Mouse (Mus musculus): ENCODE measurements around the gene Wbp4. TPM values are rescaled to one million over a fixed set of nuclear protein-coding genes. Genes with fewer than 3 reads are reported as not detected.
A peak's percentile ranks its signal among the peaks of the same experiment; 100 is the strongest.
"Not testable (repeated sequence)": the region's sequence is repeated elsewhere in the genome, so short reads cannot be mapped to it uniquely, and the experiment has no call there.

The Wbp4 gene
- polyA plus RNA-seq, 1 experiment from 2014 or later, result 43.9 TPM

DNA sequence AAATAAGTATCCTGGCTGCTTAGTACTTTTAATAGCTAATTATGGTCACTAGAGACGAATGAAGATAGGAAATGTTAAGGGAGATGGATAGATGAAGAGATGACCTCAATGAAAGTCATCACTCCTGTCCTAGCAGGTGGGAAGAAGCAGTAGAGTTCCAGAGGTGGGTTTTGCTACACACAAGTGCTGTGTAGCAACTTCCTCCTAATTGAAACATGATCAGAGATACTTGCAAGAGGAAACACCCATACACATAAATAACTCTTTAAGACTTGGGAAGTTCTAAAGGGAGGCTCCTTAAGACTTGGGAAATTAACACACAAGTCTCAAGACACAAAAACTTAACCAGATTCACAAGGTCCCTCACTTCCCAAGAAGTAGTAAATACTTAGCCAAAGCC is 47.3 kb downstream of the Wbp4 start:
- no peak overlapping the region for H3K4me3 ChIP-seq
- no peaks in the 10 kb centered on the region for H3K9me3 ChIP-seq
- no peak overlapping the region for H3K27ac ChIP-seq
- H3K36me3 ChIP-seq, result peaks cover 4% of the 10 kb centered on the region
- no peak for ATAC-seq (ENCODE audit: low FRiP score)
- H3K4me2 ChIP-seq, result no peak overlapping the region
- no peaks in the 10 kb centered on the region for H3K27me3 ChIP-seq
- H3K9ac ChIP-seq, result no peak overlapping the region
- H3K4me1 ChIP-seq (replicated peaks), result no peaks in the 10 kb centered on the region
- 81% methylated on average over 1 of the region's 1 CpGs for WGBS

DNA sequence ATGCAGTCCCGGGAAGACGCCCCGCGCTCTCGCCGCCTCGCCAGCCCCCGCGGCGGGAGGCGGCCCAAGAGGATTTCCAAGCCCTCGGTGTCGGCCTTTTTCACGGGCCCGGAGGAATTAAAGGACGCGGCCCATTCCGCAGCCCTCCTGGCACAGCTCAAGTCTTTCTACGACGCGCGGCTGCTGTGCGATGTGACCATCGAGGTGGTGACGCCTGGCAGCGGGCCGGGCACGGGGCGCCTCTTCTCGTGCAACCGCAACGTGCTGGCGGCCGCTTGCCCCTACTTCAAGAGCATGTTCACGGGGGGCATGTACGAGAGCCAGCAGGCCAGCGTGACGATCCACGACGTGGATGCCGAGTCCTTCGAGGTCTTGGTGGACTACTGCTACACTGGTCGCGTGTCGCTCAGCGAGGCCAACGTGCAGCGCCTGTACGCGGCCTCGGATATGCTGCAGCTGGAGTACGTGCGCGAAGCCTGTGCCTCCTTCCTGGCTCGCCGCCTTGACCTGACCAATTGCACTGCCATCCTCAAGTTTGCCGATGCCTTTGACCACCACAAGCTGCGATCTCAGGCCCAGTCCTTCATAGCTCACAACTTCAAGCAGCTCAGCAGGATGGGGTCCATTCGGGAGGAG is 54.5 kb downstream of the Wbp4 start:
- Histone ChIP-seq H3K4me2 (peak overlapping the region; percentile 53), H3K36me3 (peaks cover 18% of the 10 kb centered on the region), H3K9me3 (peaks cover 13% of the 10 kb centered on the region; the same call in 1 of the 2 replicates), H3K27ac (peak overlapping the region; percentile 90), H3K4me3 (peak overlapping the region; percentile 53), H3K9ac (peak overlapping the region; percentile 74)
- not testable (repeated sequence) for H3K4me1 ChIP-seq (replicated peaks); H3K27me3 ChIP-seq
- peak; percentile 80 for ATAC-seq (ENCODE audit: low FRiP score)
- WGBS, result 40% methylated on average over 12 of the region's 59 CpGs

GRCm38 (mm10) chr14:79425979-79426729 is 55.2 kb downstream of the Wbp4 start, which contains the start of gene Kbtbd7:
Gene Kbtbd7, plus strand, starts transcription at chr14:79426511.
- WGBS, result under 1% methylated on average over 43 of the region's 44 CpGs

DNA sequence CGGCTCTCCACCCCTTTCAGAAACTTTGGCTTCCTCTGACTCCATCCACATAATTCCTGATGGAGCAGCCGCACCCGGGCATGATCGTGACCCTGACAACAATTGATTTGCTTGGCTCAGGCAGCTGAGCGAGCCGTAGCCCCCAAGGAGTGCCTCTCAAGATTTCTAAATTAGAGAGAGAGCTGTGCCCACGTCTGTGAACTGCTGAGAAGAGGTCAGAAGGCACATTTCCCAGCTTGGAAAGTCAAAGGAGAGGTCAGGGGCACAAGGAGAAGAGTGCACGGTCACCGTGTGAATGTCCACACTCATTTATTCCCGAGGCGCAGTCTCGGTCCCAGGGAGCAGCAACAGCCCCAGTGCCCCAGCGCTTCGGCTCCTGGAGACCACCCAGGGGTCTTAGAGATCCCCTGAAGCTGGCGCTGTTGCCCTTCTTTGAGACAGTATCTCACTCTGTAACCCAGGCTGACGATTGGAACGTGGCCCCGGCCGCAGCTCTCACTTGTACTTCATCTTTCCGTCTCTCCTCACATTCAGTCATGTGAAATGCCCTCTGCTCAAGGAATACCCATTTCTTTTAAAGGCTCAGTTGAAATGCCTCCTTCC is 61.1 kb downstream of the Wbp4 start:
- peak overlapping the region; percentile 25 for H3K4me2 ChIP-seq
- no peaks in the 10 kb centered on the region for H3K9me3 ChIP-seq
- H3K4me3 ChIP-seq, result no peak overlapping the region
- no peak overlapping the region; the same call in 1 of the 2 replicates for H3K27ac ChIP-seq
- peak overlapping the region; percentile 56 for H3K9ac ChIP-seq
- H3K4me1 ChIP-seq (replicated peaks), result peaks cover 8% of the 10 kb centered on the region
- peak; percentile 71 for ATAC-seq (ENCODE audit: low FRiP score)
- peaks cover 19% of the 10 kb centered on the region for H3K36me3 ChIP-seq
- H3K27me3 ChIP-seq, result no peaks in the 10 kb centered on the region
- 18% methylated on average over 20 of the region's 20 CpGs for WGBS

More at GRCm38 (mm10) chr14:79425979-79426729, 55.2 kb downstream of the Wbp4 start, which contains the start of gene Kbtbd7:
- ATAC-seq (ENCODE audit: low FRiP score), result peak; percentile 98
- peaks cover 9% of the 10 kb centered on the region for H3K4me1 ChIP-seq (replicated peaks)
- no peaks in the 10 kb centered on the region for H3K27me3 ChIP-seq
- peak within 1 kb of the TSS; percentile 53 for H3K4me3 ChIP-seq
- peak within 1 kb of the TSS; percentile 90 for H3K27ac ChIP-seq
- peaks cover 14% of the 10 kb centered on the region for H3K36me3 ChIP-seq
- H3K4me2 ChIP-seq, result peak within 1 kb of the TSS; percentile 53
- H3K9ac ChIP-seq, result peak within 1 kb of the TSS; percentile 74
- H3K9me3 ChIP-seq, result peaks cover 13% of the 10 kb centered on the region; the same call in 1 of the 2 replicates

- Histone ChIP-seq H3K9ac (no peak overlapping the region), H3K27ac (no peak overlapping the region), H3K9me3 (no peaks in the 10 kb centered on the region), H3K4me1 (replicated peaks) (no peaks in the 10 kb centered on the region), H3K4me3 (no peak overlapping the region), H3K36me3 (peaks cover 44% of the 10 kb centered on the region), H3K4me2 (no peak overlapping the region), H3K27me3 (no peaks in the 10 kb centered on the region)
- no peak for ATAC-seq (ENCODE audit: low FRiP score)
- 83% methylated on average over 6 of the region's 6 CpGs for WGBS
Measured at GRCm38 (mm10) chr14:79413121-79413520, 68.2 kb downstream of the Wbp4 start.

DNA sequence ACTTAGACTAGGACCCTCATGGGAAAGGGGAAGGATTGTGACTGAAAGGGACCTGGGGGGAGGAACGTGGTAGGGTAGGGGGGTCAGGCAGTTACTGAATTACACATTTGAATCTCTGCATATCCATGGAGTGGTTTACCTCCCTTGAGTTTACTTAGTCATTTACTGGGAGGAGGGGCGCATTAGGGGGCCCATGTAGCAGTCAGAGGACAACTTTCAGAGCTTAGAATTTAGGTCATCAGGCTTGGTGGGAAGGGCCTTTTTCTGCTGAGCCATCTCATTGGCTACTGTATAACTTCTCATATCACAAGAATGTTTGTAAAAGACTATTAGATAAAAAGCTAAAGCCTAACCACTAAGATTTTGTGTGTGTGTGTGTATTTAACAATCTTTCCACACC is 70.7 kb downstream of the Wbp4 start:
- no peak overlapping the region for H3K9ac ChIP-seq
- H3K27ac ChIP-seq, result no peak overlapping the region
- H3K27me3 ChIP-seq, result no peaks in the 10 kb centered on the region
- H3K4me3 ChIP-seq, result no peak overlapping the region
- WGBS, result 74% methylated on average over 2 of the region's 2 CpGs
- H3K36me3 ChIP-seq, result peaks cover 38% of the 10 kb centered on the region
- ATAC-seq (ENCODE audit: low FRiP score), result no peak
- no peaks in the 10 kb centered on the region for H3K9me3 ChIP-seq
- no peaks in the 10 kb centered on the region for H3K4me1 ChIP-seq (replicated peaks)
- H3K4me2 ChIP-seq, result no peak overlapping the region

Other genes with a start within 250 kb of the Wbp4 start
- not detected in 2 replicates for gene Zfp957, start 234.2 kb downstream of the Wbp4 start, polyA plus RNA-seq (2015; fragmentation: Nextera tagmentation; extraction: Ambion mirVana)
- 29.4 and 38.8 TPM in 2 replicates for gene Rgcc, start 179.9 kb downstream of the Wbp4 start, polyA plus RNA-seq (2015; fragmentation: Nextera tagmentation; extraction: Ambion mirVana)
- 20.0 and 22.9 TPM in 2 replicates for gene Naa16, start 90.7 kb downstream of the Wbp4 start, polyA plus RNA-seq (2015; fragmentation: Nextera tagmentation; extraction: Ambion mirVana)
- 11.2 and 12.4 TPM in 2 replicates for gene Mtrf1, start 83.7 kb downstream of the Wbp4 start, polyA plus RNA-seq (2015; fragmentation: Nextera tagmentation; extraction: Ambion mirVana)
- 15.4 and 16.4 TPM in 2 replicates for gene Kbtbd7, start 55.0 kb downstream of the Wbp4 start, polyA plus RNA-seq (2015; fragmentation: Nextera tagmentation; extraction: Ambion mirVana)
- gene Kbtbd6, start 29.7 kb downstream of the Wbp4 start, polyA plus RNA-seq (2015; fragmentation: Nextera tagmentation; extraction: Ambion mirVana), result 1.5 and 1.6 TPM in 2 replicates
- gene Elf1, start 326 bp downstream of the Wbp4 start, polyA plus RNA-seq (2015; fragmentation: Nextera tagmentation; extraction: Ambion mirVana), result 3.8 and 3.9 TPM in 2 replicates
- gene Sugt1, start 106.2 kb upstream of the Wbp4 start, polyA plus RNA-seq (2015; fragmentation: Nextera tagmentation; extraction: Ambion mirVana), result 124 and 128 TPM in 2 replicates
- 5.1 and 11.3 TPM in 2 replicates for gene Cnmd, start 180.7 kb upstream of the Wbp4 start, polyA plus RNA-seq (2015; fragmentation: Nextera tagmentation; extraction: Ambion mirVana)